Mouse (Mus musculus): ENCODE measurements around the gene Tat.

DNA sequence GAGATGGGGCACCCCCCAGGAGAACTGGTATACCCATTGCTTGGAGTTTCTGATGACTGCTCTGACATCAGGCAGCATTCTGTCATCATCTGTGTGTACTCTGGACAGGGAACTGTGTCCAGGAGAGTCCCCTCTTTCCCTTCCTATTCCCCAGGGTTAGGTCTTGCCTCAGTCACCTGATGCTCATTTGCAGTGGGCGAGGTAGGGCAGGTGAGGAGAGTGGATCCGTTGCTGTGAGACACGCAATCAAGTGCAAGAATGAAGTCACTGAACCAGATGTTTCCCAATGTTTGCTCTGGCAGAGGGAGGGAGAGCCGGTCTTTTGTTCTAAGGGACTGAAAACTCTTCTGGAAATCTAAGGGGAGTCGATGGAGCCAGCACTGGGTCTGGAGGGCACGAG is 10.9 kb upstream of the Tat start:
- TF ChIP-seq USF1 (IDR thresholded peaks at IDR 0.05; ENCODE audit: low read depth, low read length) (no peak), ZNF384 (IDR thresholded peaks at IDR 0.05; ENCODE audit: low read depth, low read length) (no peak), TBP (conservative IDR thresholded peaks at IDR 0.05; ENCODE audit: low read depth, low read length) (no peak), POLR2A (IDR thresholded peaks at IDR 0.05; ENCODE audit: low read depth, low read length) (no peak), CTCF (conservative IDR thresholded peaks at IDR 0.05 in 1 of 2, IDR thresholded peaks at IDR 0.05 in 1 of 2; ENCODE audit: low read depth in 2 of 2, low read length in 2 of 2) (no peak), NELFE (IDR thresholded peaks at IDR 0.05; ENCODE audit: low read depth, low read length) (no peak), ELF1 (IDR thresholded peaks at IDR 0.05; ENCODE audit: low read depth, low read length) (no peak), ZMIZ1 (IDR thresholded peaks at IDR 0.05; ENCODE audit: low read depth, low read length) (no peak), UBTF (IDR thresholded peaks at IDR 0.05; ENCODE audit: low read depth, low read length) (no peak), MYC (IDR thresholded peaks at IDR 0.05; ENCODE audit: low read depth, low read length) (no peak), IRF4 (IDR thresholded peaks at IDR 0.05; ENCODE audit: low read depth, low read length) (no peak), EP300 (IDR thresholded peaks at IDR 0.05; ENCODE audit: low read length) (no peak)

Data from CH12.LX (cell line).